Mouse (Mus musculus): Measurements from ENCODE around the gene 4933412E24Rik. TPM values are rescaled to one million over a fixed set of nuclear protein-coding genes. Genes with fewer than 3 reads are reported as not detected.

Gene 4933412E24Rik
- not detected in 2 replicates for polyA plus RNA-seq (2015; fragmentation: Nextera tagmentation; extraction: Ambion mirVana)

GRCm38 (mm10) chr15:60016513-60016912 lies at the start of gene 4933412E24Rik:
Gene 4933412E24Rik, minus strand, starts transcription at chr15:60016613.
- no peak within 1 kb of the TSS for H3K27ac ChIP-seq

GRCm38 (mm10) chr15:60030728-60031127 lies 14.3 kb upstream of the 4933412E24Rik start:
- no peak overlapping the region for H3K27ac ChIP-seq
- H3K4me3 ChIP-seq (replicated peaks), result no peak overlapping the region
- no peaks in the 10 kb centered on the region for H3K36me3 ChIP-seq
- no peak overlapping the region for H3K4me2 ChIP-seq
- 60% methylated on average over 3 of the region's 3 CpGs for WGBS
- no peak overlapping the region for H3K9ac ChIP-seq
- no peaks in the 10 kb centered on the region for H3K27me3 ChIP-seq
- no peak for ATAC-seq (replicated peaks; ENCODE audit: low FRiP score)
- H3K4me1 ChIP-seq, result no peaks in the 10 kb centered on the region
- H3K9me3 ChIP-seq (replicated peaks), result no peaks in the 10 kb centered on the region

More at GRCm38 (mm10) chr15:60016513-60016912, at the start of gene 4933412E24Rik:
- no peaks in the 10 kb centered on the region for H3K4me1 ChIP-seq
- whole genome bisulfite sequencing, result 82% methylated on average over 7 of the region's 7 CpGs
- H3K4me3 ChIP-seq (replicated peaks), result no peak within 1 kb of the TSS
- no peak within 1 kb of the TSS for H3K4me2 ChIP-seq
- no peak within 1 kb of the TSS for H3K9ac ChIP-seq
- no peaks in the 10 kb centered on the region for H3K36me3 ChIP-seq
- H3K9me3 ChIP-seq (replicated peaks), result no peaks in the 10 kb centered on the region
- H3K27me3 ChIP-seq, result no peaks in the 10 kb centered on the region
- ATAC-seq (replicated peaks; ENCODE audit: low FRiP score), result no peak

GRCm38 (mm10) chr15:60021256-60021655 lies 4.8 kb upstream of the 4933412E24Rik start:
- no peak overlapping the region for H3K27ac ChIP-seq
- ATAC-seq (replicated peaks; ENCODE audit: low FRiP score), result no peak
- no peaks in the 10 kb centered on the region for H3K4me1 ChIP-seq
- H3K4me3 ChIP-seq (replicated peaks), result no peak overlapping the region
- H3K27me3 ChIP-seq, result no peaks in the 10 kb centered on the region
- H3K4me2 ChIP-seq, result no peak overlapping the region
- 52% methylated on average over 3 of the region's 3 CpGs for WGBS
- H3K36me3 ChIP-seq, result no peaks in the 10 kb centered on the region
- H3K9me3 ChIP-seq (replicated peaks), result no peaks in the 10 kb centered on the region
- no peak overlapping the region for H3K9ac ChIP-seq

GRCm38 (mm10) chr15:60010199-60010598 lies 6.2 kb downstream of the 4933412E24Rik start:
- Histone ChIP-seq H3K9me3 (replicated peaks) (no peaks in the 10 kb centered on the region), H3K27me3 (no peaks in the 10 kb centered on the region), H3K4me1 (no peaks in the 10 kb centered on the region), H3K4me2 (no peak overlapping the region), H3K27ac (no peak overlapping the region), H3K9ac (no peak overlapping the region), H3K4me3 (replicated peaks) (no peak overlapping the region), H3K36me3 (no peaks in the 10 kb centered on the region)
- WGBS, result 90% methylated on average over 4 of the region's 4 CpGs
- no peak for ATAC-seq (replicated peaks; ENCODE audit: low FRiP score)

- no peak for ATAC-seq (replicated peaks; ENCODE audit: low FRiP score)
- no peaks in the 10 kb centered on the region for H3K4me1 ChIP-seq
- H3K9ac ChIP-seq, result no peak overlapping the region
- no peaks in the 10 kb centered on the region for H3K36me3 ChIP-seq
- H3K27ac ChIP-seq, result no peak overlapping the region
- 86% methylated on average over 3 of the region's 3 CpGs for WGBS
- H3K9me3 ChIP-seq (replicated peaks), result no peaks in the 10 kb centered on the region
- H3K27me3 ChIP-seq, result no peaks in the 10 kb centered on the region
- no peak overlapping the region for H3K4me3 ChIP-seq (replicated peaks)
- H3K4me2 ChIP-seq, result no peak overlapping the region
These were observed 6.8 kb downstream of the 4933412E24Rik start for GRCm38 (mm10) chr15:60009610-60010009.

- H3K27me3 ChIP-seq, result no peaks in the 10 kb centered on the region
- no peak overlapping the region for H3K4me2 ChIP-seq
- ATAC-seq (replicated peaks; ENCODE audit: low FRiP score), result no peak
- 70% methylated on average over 4 of the region's 4 CpGs for WGBS
- H3K36me3 ChIP-seq, result no peaks in the 10 kb centered on the region
- H3K4me1 ChIP-seq, result no peaks in the 10 kb centered on the region
- H3K9me3 ChIP-seq (replicated peaks), result no peaks in the 10 kb centered on the region
- H3K27ac ChIP-seq, result no peak overlapping the region
- H3K9ac ChIP-seq, result no peak overlapping the region
- H3K4me3 ChIP-seq (replicated peaks), result no peak overlapping the region
These were observed 32.6 kb downstream of the 4933412E24Rik start for GRCm38 (mm10) chr15:59983777-59984176.

GRCm38 (mm10) chr15:59975310-59975709 lies 41.1 kb downstream of the 4933412E24Rik start:
- no peak for ATAC-seq (replicated peaks; ENCODE audit: low FRiP score)
- H3K4me1 ChIP-seq, result no peaks in the 10 kb centered on the region
- H3K4me2 ChIP-seq, result no peak overlapping the region
- WGBS, result 36% methylated on average over 3 of the region's 3 CpGs
- H3K9me3 ChIP-seq (replicated peaks), result no peaks in the 10 kb centered on the region
- no peaks in the 10 kb centered on the region for H3K36me3 ChIP-seq
- H3K27me3 ChIP-seq, result no peaks in the 10 kb centered on the region
- H3K9ac ChIP-seq, result no peak overlapping the region
- H3K27ac ChIP-seq, result 0 out of 2 replicates have a peak overlapping the region, but pooled peaks have one; percentile 2
- no peak overlapping the region for H3K4me3 ChIP-seq (replicated peaks)

GRCm38 (mm10) chr15:59974584-59974983 lies 41.8 kb downstream of the 4933412E24Rik start:
- Histone ChIP-seq H3K27ac (no peak overlapping the region), H3K4me2 (no peak overlapping the region), H3K4me3 (replicated peaks) (no peak overlapping the region), H3K9ac (no peak overlapping the region), H3K36me3 (no peaks in the 10 kb centered on the region), H3K9me3 (replicated peaks) (no peaks in the 10 kb centered on the region), H3K4me1 (no peaks in the 10 kb centered on the region), H3K27me3 (no peaks in the 10 kb centered on the region)
- WGBS, result 53% methylated on average over 5 of the region's 5 CpGs
- no peak for ATAC-seq (replicated peaks; ENCODE audit: low FRiP score)

GRCm38 (mm10) chr15:59973651-59974519 lies 42.5 kb downstream of the 4933412E24Rik start:
- Histone ChIP-seq H3K9ac (no peak overlapping the region), H3K36me3 (no peaks in the 10 kb centered on the region), H3K4me3 (replicated peaks) (no peak overlapping the region), H3K27me3 (no peaks in the 10 kb centered on the region), H3K9me3 (replicated peaks) (no peaks in the 10 kb centered on the region), H3K27ac (no peak overlapping the region), H3K4me1 (no peaks in the 10 kb centered on the region), H3K4me2 (no peak overlapping the region)
- 72% methylated on average over 7 of the region's 7 CpGs for WGBS
- no peak for ATAC-seq (replicated peaks; ENCODE audit: low FRiP score)
